Mouse (Mus musculus) neural tube, embryonic 12.5 days (tissue): ENCODE measurements around the gene Aanat. TPM values are rescaled to one million over a fixed set of nuclear protein-coding genes. Genes with fewer than 3 reads are reported as not detected.
A peak's percentile ranks its signal among the peaks of the same experiment; 100 is the strongest.

Source experiments
- ATAC-seq: fragments of 200-750 bp; cut with Nextera tagmentation; 2 replicates; pipeline ENCODE4 v1.8.0; 2017; ENCODE audit warnings: low read depth, mild to moderate bottlenecking, moderate TSS enrichment, moderate library complexity; ENCODE audit not compliant: low FRiP score
- H3K27ac ChIP-seq: fragments of 300-500 bp; sonication (generic); 2 replicates; pipeline ENCODE4 v1.5.1; 2016
- H3K27me3 ChIP-seq: fragments of 300-500 bp; sonication (generic); replicated peaks from 2 replicates; pipeline ENCODE4 v1.6.1; 2016; ENCODE audit warnings: mild to moderate bottlenecking
- H3K36me3 ChIP-seq: fragments of 300-500 bp; sonication (generic); 2 replicates; pipeline ENCODE4 v1.6.1; 2016; ENCODE audit warnings: mild to moderate bottlenecking
- H3K4me1 ChIP-seq: fragments of 300-500 bp; sonication (generic); 2 replicates; pipeline ENCODE4 v1.6.1; 2016
- H3K4me2 ChIP-seq: fragments of 300-500 bp; sonication (generic); replicated peaks from 2 replicates; pipeline ENCODE4 v1.6.1; 2016; ENCODE audit warnings: mild to moderate bottlenecking
- H3K4me3 ChIP-seq: fragments of 300-500 bp; sonication (generic); 2 replicates; pipeline ENCODE4 v1.5.1; 2016
- H3K9ac ChIP-seq: fragments of 300-500 bp; sonication (generic); 2 replicates; pipeline ENCODE4 v1.6.1; 2016; ENCODE audit warnings: mild to moderate bottlenecking
- H3K9me3 ChIP-seq: fragments of 300-500 bp; sonication (generic); 2 replicates; pipeline ENCODE4 v1.6.1; 2016; ENCODE audit warnings: mild to moderate bottlenecking
- WGBS: fragments of 180-500 bp; shearing (Covaris S2); methylation state at CpG from one replicate; pipeline ENCODE4 v1.1.7; 2016; 5-methylcytosine and 5-hydroxymethylcytosine counted together
- polyA plus RNA-seq: library from polyadenylated mRNA; unstranded; fragments of >200 nt; fragmentation: Nextera tagmentation; extraction: Ambion mirVana; gene quantifications from 2 replicates; pipeline ENCODE4 v1.2.1, GENCODE M21; 2016

Aanat gene
- not detected in 2 replicates for polyA plus RNA-seq

DNA sequence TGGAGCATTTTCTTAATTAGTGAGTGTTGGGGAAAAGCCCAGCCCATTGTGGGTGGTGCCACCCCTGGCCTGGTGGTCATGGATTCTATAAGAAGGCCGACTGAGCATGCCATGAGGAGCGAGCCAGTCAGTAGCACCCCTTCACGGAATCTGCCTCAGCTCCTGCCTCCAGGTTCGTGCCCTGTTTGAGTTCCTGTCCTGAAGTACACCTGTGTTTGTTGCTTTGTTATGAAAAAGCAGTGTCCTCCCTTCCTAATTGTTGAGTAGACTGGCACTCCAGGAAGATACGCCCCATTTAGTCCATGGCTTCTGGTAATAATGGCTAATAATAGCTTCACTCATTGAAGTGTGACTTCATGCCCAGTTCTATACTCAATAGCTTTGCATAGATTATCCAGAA is at the start of gene Aanat:
Aanat (plus strand) TSS at position 123 of the 400 bp plus-strand sequence.
- 64% methylated on average over 5 of the region's 5 CpGs for WGBS
- Histone ChIP-seq H3K27ac (no peak within 1 kb of the TSS), H3K4me3 (no peak within 1 kb of the TSS), H3K4me2 (peak within 1 kb of the TSS; percentile 43), H3K36me3 (no peaks in the 10 kb centered on the region), H3K9me3 (no peaks in the 10 kb centered on the region), H3K27me3 (no peaks in the 10 kb centered on the region), H3K9ac (no peak within 1 kb of the TSS), H3K4me1 (peaks cover 3% of the 10 kb centered on the region; the same call in 1 of the 2 replicates)
- no peak for ATAC-seq

DNA sequence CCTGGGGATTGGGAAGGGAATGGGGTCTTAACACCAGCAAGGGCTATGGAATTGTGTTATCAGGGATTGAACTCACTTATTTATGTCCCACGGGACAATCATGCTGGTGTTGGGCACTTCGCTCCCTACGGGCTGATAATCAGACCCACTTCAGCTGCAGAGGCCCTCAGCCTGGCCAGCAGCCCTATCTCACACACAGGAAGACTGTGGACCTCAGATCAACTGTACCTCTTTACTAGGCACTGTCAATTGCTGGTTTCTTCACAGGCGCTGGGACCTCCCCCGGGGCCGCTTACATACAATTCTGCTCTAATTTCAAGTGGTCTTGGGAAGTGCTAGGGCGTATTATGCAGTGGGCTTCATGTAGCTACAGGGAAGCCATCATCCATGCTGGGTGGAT is 49.5 kb upstream of the Aanat start:
- ATAC-seq: no peak
- Histone ChIP-seq H3K27ac (no peak overlapping the region), H3K4me2 (no peak overlapping the region), H3K27me3 (peaks cover 35% of the 10 kb centered on the region), H3K36me3 (peaks cover 46% of the 10 kb centered on the region), H3K9ac (no peak overlapping the region), H3K4me3 (no peak overlapping the region), H3K9me3 (no peaks in the 10 kb centered on the region), H3K4me1 (peaks cover 33% of the 10 kb centered on the region)
- WGBS: 91% methylated on average over 7 of the region's 7 CpGs

DNA sequence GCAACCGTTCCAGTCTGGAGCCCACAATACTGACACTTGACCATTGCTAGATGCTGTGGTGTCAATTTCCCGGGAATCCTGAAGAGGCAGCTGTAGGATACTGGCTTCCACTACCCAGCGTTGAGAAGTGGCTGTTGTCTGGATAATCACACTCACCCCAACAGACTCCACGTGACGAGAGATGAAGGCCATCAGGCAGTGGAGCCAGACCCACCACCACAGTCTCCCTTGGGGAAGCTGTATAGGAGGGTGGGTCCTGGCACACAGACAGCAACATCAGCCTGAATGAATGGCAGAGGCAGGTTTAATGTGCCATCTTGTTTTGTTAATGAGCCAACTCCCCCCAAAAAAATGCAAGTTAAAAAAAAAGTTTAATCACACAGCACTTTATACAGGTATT is 48.8 kb upstream of the Aanat start:
- Histone ChIP-seq H3K9ac (no peak overlapping the region), H3K36me3 (peaks cover 53% of the 10 kb centered on the region), H3K27ac (no peak overlapping the region), H3K9me3 (no peaks in the 10 kb centered on the region), H3K4me3 (no peak overlapping the region), H3K27me3 (peaks cover 28% of the 10 kb centered on the region), H3K4me1 (peaks cover 26% of the 10 kb centered on the region), H3K4me2 (no peak overlapping the region)
- 77% methylated on average over 5 of the region's 5 CpGs for WGBS
- ATAC-seq: no peak

DNA sequence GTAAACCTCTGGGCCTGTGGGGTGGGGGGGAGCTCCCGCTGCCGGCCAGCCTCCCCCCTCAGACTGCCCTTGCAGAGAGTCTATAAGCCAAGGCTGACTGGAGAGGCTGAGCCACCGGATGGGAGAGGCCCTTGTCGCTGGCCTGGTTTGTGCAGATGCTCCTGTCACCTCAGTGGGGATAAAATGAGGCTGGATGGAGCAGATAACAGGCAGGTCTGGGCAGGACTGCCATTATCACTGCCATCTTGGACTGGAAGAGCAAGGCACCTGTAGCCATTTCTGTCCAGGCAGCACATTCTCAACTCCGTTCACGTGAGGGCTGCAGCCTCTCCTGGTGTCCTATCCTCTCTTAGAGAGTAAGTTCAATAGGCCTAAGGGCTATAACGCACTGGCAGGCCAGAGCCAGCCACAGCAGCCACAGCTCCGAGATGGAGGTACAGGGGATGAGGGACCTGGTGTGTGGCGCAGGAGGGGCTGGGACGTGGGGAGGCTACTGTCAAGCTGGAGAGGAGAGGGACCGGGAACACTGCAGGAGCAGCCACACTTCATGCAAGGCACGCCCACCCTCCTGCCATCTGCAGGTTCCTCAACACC is 48.0 kb upstream of the Aanat start:
- H3K9me3 ChIP-seq: no peaks in the 10 kb centered on the region
- peaks cover 61% of the 10 kb centered on the region for H3K36me3 ChIP-seq
- H3K27me3 ChIP-seq: peaks cover 20% of the 10 kb centered on the region
- H3K4me3 ChIP-seq: no peak overlapping the region
- H3K4me2 ChIP-seq: no peak overlapping the region
- peaks cover 17% of the 10 kb centered on the region; the same call in 1 of the 2 replicates for H3K4me1 ChIP-seq
- no peak overlapping the region for H3K9ac ChIP-seq
- no peak for ATAC-seq
- H3K27ac ChIP-seq: no peak overlapping the region
- WGBS: 85% methylated on average over 12 of the region's 12 CpGs

DNA sequence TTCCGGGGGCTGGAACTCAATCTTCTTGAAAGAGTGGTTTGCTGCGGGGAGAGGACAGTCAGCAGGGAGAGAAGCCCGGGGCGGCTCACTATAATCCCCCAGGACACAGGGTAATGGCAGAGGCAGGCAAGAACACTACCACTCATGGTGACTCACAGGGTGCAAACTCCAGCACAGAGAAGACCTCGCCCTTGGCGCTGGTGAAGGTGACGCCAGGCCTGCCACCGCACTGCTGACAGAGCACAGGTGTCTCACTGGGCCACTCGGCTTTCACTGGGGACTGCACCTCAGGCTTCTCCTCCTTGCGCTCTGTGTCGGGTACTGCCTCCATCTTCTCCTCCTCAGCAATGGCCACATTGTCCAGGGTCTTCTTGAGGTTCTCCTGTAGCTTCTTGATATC is 45.0 kb upstream of the Aanat start:
- no peaks in the 10 kb centered on the region for H3K9me3 ChIP-seq

DNA sequence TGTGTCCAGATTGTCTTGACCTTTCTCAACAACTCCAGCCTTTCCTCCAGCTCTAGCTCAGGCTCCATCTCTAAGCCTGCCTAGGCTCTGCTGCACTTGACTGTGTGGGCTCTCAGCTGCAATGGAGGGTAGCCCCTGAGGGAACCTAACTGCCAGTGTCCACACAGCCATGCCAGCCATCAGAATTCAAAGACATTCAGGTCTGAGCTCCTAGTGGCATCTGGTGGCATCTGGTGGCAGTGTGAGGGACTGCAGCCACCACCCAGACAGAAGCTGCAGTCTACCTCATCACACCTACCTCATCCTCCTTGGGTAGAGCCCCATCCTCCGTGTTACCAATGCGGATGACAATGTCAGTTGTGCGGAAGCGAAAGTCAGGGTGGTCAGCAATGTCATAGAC is 43.1 kb upstream of the Aanat start:
- ATAC-seq: no peak
- Histone ChIP-seq H3K27me3 (no peaks in the 10 kb centered on the region), H3K27ac (no peak overlapping the region), H3K4me3 (no peak overlapping the region), H3K4me1 (no peaks in the 10 kb centered on the region), H3K9me3 (no peaks in the 10 kb centered on the region), H3K9ac (no peak overlapping the region), H3K4me2 (no peak overlapping the region), H3K36me3 (peaks cover 93% of the 10 kb centered on the region)
- WGBS: 89% methylated on average over 4 of the region's 4 CpGs

More for the DNA sequence above, 45.0 kb upstream of the Aanat start:
- Histone ChIP-seq H3K4me1 (no peaks in the 10 kb centered on the region), H3K9ac (no peak overlapping the region), H3K4me2 (no peak overlapping the region), H3K27me3 (no peaks in the 10 kb centered on the region), H3K27ac (no peak overlapping the region), H3K36me3 (peaks cover 90% of the 10 kb centered on the region), H3K4me3 (no peak overlapping the region)
- no peak for ATAC-seq
- 97% methylated on average over 11 of the region's 11 CpGs for WGBS

DNA sequence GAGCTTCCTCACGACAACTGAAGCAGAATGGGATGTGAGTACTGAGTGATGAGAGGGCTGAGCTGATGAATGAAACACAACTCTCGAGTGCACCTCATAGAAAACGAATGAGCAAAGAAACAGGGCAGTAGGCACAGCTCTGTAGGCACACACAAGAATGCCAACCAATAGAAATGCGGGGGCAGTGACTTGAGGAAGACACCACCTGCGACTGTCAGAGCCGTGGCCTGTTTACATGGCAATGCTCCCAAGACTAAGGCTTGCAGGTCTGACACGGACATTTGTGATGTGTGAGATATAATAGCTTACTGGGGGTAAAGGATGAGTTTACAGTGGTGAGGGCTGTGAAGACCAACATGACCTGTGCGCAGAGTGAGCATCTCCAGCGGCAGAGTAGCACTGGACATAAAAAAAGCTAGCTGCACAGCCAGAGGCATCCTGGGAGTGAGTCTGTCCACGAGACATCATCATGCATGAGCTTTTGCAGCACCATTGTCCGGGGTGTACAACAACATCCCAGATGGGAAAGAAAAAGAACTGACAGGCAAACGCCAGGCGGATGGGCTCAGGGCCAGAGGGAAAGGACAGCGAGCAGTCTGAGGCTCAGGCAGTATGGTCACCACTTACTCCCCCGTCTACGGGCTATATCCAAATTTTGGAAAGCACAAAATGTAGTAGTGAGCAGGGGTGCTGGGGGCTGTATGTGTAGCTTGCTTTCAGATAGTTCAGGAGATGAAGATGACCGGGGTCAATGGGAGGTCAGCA is 38.8 kb upstream of the Aanat start:
- Histone ChIP-seq H3K4me2 (no peak overlapping the region), H3K4me1 (peaks cover 16% of the 10 kb centered on the region; the same call in 1 of the 2 replicates), H3K27me3 (no peaks in the 10 kb centered on the region), H3K9ac (no peak overlapping the region), H3K4me3 (no peak overlapping the region), H3K27ac (no peak overlapping the region), H3K36me3 (peaks cover 49% of the 10 kb centered on the region), H3K9me3 (no peaks in the 10 kb centered on the region)
- no peak for ATAC-seq
- WGBS: 91% methylated on average over 17 of the region's 17 CpGs

DNA sequence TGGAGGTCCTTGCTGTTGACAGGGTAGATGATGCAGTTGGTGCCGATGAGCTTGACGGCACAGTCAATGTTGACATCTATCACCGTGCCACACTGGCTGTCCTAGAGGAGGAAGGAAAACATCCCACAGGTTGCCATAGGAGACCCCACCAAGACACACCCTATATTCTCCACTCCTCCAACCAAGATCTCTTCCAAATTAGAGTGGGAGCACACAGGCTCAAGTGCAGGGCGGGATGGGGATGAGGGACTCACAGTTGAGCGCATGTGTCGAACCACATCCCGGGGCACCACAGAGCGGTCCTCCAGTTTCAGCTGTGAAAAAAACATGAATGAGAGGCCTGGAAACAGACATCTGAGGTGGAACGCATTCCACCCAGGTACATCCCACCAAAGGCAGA is 37.5 kb upstream of the Aanat start:
- Histone ChIP-seq H3K4me3 (no peak overlapping the region), H3K27ac (no peak overlapping the region), H3K4me1 (peaks cover 18% of the 10 kb centered on the region; the same call in 1 of the 2 replicates), H3K9me3 (no peaks in the 10 kb centered on the region), H3K36me3 (peaks cover 36% of the 10 kb centered on the region), H3K9ac (no peak overlapping the region), H3K4me2 (no peak overlapping the region), H3K27me3 (no peaks in the 10 kb centered on the region)
- 95% methylated on average over 9 of the region's 9 CpGs for WGBS
- ATAC-seq: no peak

DNA sequence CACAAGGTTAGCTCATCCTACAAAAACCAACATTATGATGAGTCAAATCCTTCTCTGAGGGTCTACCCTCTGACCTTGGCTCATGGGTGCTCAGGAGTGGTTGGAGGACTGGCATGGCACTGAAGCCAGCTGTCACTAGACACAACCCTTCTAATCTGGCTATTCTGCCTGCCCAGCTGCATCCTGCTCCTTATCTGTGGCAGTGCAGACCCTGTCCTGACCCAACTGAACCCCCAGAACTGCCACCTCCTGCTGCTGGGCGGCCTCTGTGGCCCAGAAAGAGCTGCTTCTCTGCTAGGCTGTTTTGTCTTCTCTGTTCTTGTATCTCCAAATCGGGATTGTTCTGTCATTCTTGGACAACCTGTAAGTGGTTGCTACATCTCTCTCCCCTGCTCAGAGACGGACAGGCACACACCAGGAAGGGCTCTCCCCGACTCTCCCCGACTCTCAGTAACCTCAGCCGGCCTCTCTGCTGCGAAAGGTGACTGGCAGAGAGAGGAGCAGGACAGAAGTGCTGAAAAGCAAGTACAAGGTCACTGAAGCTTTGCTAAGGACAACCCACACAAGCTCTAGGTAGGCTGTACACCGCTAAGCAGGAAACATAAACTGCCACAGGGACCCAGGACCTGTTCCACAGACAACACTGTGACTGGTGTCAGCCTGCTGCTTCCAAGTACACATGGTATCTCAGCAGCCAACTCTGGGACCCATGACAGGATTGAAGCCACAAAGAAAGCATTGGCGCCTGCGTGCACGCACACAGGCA is 36.8 kb upstream of the Aanat start:
- H3K4me3 ChIP-seq: no peak overlapping the region
- 91% methylated on average over 11 of the region's 11 CpGs for WGBS
- no peak overlapping the region for H3K9ac ChIP-seq
- no peak for ATAC-seq
- H3K4me2 ChIP-seq: no peak overlapping the region
- H3K9me3 ChIP-seq: no peaks in the 10 kb centered on the region
- H3K27ac ChIP-seq: no peak overlapping the region
- H3K27me3 ChIP-seq: no peaks in the 10 kb centered on the region
- H3K4me1 ChIP-seq: peaks cover 18% of the 10 kb centered on the region; the same call in 1 of the 2 replicates
- peaks cover 29% of the 10 kb centered on the region for H3K36me3 ChIP-seq

DNA sequence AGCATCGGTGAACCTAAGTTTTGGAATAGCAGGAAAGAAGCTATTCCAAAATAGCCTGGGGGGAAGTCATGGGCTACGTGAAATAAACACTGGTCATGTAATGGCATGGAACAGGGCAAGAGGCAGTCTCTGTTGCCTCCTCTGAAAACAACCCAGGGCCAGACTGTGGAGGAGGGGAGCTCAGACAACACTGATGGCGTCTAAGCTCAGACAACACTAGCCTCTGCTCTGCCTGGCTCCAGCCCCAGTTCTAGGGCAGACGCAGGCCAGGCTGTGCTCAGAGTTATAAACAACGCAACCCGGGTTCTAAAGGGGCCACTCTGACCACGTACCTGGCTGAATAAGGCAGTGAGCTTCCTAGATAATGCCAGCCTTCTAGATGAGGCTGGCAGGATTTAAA is 35.5 kb upstream of the Aanat start:
- no peaks in the 10 kb centered on the region for H3K27me3 ChIP-seq
- peaks cover 16% of the 10 kb centered on the region for H3K36me3 ChIP-seq
- H3K27ac ChIP-seq: no peak overlapping the region
- WGBS: 76% methylated on average over 7 of the region's 7 CpGs
- H3K9me3 ChIP-seq: no peaks in the 10 kb centered on the region
- H3K4me3 ChIP-seq: no peak overlapping the region
- H3K4me2 ChIP-seq: no peak overlapping the region
- ATAC-seq: no peak
- H3K4me1 ChIP-seq: peaks cover 22% of the 10 kb centered on the region
- no peak overlapping the region for H3K9ac ChIP-seq

DNA sequence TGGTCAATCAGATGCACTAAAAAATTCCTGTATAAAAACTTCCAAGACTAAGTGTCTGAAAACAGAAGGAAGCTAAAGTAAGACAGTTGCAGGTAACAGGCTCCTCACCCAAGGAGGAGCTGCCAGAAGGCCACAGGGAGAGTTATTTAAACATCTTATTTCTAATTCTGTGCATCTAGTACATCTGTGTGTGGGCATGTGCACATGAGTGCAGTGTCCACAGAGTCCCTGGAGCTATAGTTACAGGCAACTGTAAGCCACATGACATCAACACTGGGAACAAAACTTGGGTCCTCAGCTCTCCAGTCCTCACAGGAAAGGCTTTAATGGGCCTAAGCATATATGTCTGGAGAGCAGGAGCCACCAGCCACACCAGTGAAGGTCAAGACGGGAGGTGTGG is 34.0 kb upstream of the Aanat start:
- Histone ChIP-seq H3K27ac (no peak overlapping the region), H3K4me2 (no peak overlapping the region), H3K9ac (no peak overlapping the region), H3K4me1 (peaks cover 31% of the 10 kb centered on the region), H3K36me3 (peaks cover 2% of the 10 kb centered on the region), H3K9me3 (no peaks in the 10 kb centered on the region), H3K4me3 (no peak overlapping the region), H3K27me3 (no peaks in the 10 kb centered on the region)
- ATAC-seq: no peak
- 60% methylated on average over 1 of the region's 1 CpGs for WGBS

DNA sequence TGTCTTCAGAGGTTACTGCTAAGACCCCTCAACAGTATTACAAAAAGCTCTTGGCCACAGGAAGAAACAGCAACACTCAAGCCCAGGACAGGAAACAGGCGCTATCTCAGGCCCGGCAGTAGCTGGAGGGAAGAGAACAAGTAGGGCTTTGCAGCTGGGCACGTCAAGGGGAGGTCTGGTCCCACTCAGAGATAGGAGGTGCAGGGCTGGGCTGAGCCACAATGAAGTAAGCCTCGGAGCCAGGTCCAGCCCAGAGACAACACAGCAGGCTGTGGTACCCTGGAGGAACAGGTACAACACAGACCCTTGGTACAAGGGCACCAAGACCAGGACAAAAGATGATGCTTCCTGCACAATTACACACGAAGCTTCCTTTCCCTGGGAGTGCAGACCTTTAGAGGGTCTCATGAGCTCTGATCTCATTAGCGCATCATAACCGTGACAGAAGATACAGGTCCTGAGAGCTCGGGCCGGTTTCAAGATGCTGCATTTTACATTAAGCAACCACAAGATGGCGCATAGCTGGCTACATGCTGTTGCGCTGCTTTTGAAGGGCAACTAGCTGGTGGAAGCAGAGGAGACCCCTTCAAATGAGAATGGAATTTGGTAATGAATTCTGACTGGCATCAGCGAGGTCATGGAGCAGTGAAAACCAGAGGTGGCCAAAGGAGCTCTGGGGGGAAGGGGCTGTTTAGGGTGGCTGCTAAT is 31.9 kb upstream of the Aanat start:
- Histone ChIP-seq H3K4me2 (no peak overlapping the region), H3K36me3 (no peaks in the 10 kb centered on the region), H3K4me3 (no peak overlapping the region), H3K27me3 (no peaks in the 10 kb centered on the region), H3K9ac (no peak overlapping the region), H3K9me3 (no peaks in the 10 kb centered on the region), H3K4me1 (peaks cover 48% of the 10 kb centered on the region), H3K27ac (no peak overlapping the region)
- WGBS: 55% methylated on average over 12 of the region's 12 CpGs
- ATAC-seq: no peak
